Mouse (Mus musculus) retina, embryonic 14.5 days (tissue): ENCODE data around the gene Shd.

Source experiments
- DNase-seq: peaks from one replicate; pipeline ENCODE4 v3.0.0-alpha.2; 2015; ENCODE audit warnings: low spot score

The Shd gene

DNA sequence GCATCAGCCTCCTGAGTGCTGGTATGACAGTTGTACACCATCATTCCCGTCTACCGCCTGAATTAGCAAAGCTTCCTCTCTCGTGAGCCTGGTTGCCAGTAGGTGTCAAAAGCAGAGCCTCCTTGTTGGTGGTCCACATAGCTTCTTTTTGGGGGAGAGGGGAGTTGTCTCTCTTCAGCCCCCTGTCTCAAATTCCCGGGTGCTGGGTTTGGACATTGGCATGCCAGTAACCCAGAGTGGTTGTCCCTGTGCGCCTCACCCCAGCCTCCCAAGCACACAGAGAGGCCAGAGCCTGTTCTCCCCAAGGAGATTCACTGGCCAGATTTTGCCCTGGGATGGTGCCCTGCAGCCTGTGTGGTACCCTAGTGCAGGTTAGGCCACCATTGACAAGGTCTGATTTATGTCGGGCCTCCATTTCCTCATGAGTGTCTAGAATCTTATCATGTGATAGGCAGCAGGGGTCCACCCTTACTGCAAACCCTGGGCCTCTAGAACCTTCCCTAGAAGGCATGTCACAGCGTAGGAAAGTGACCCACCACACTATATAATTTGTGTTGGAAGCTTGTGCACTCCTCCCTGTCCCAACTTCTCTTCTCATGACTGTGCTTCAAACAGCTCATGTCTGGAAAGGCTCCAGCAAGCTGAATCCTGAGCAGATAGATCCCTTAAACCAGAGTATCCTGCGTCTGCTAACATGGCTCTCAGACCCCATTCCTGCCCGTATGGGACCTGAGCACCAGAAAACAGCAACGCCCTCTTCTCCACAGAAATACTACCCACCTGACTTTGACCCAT is 10.1 kb upstream of the Shd start:
- DNase-seq = no peak

DNA sequence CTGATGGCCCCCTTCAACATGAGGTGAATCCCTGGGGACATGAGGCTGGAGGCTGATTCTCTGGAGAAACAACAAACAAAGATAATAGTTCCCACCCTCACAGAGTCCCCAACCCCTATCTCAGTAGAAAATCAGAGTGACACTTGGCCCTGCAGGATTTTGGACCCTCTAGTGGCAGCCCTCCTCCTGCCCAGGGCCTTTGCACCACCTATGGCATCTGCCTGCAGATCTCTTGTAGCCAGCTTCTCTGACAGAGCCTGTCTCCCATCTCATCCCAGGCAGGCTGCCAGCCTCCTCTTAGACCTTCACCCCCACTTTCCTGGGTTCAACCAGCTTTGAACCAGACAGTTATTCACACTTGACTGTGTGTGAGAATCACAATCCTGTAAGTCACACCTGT is 9.5 kb upstream of the Shd start:
- no peak for DNase-seq

DNA sequence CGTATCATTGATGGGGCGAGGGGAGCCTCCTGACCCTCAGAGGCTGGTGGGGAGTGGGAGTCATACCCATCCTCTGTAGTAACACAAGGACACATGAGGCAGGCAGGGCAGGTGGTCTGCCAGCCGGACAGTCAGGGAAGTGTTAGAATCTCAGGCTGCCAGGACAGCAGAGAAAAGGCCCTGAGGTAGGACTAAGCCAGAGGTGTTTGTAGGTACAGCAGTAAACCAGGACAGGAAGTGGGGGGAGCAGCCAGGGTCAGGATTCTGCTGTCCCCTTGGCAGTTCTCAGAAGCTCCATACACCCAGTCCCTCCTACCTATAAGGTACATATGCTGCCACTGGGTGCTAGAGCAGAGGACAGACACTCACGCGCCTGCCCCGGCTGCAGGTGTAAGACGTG is 8.6 kb upstream of the Shd start:
- DNase-seq = no peak

DNA sequence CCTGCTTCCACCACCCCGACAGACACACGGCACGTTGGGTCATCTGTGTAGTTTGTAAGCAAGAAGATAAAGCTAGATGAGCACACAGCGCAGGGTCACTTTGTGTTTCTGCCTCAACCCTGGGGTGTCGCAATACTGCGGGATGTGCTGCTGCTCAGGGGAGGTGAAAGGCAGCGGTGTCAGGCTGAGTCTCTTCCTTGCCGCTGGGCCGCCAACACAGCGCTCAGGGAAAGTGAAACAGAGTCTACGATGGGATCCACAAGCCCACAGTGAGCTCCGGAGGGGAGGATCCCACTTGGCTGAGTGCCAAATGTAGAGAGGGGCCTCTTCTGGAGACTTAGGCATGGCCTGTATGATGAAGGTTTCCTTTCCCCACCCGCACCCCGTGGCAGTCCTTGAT is 7.1 kb upstream of the Shd start:
- no peak for DNase-seq

DNA sequence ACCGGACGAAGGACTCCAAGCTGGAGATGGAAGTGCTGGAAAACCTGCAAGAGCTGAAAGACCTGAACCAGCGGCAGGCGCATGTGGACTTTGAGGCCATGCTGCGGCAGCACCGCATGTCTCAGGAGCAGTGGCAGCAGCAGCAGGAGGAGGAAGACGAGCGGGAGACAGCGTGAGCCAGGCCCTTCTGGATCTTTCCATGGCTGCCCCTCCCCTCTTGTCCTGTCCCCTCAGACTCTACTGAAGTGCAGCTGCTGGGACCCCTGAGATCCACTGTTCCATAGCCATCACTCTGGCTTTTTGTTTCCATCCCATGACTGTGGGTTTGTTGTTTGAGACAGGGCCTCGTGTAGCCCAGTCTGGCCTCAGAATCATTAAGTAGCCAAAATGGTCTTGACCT is 5.8 kb upstream of the Shd start:
- no peak for DNase-seq

DNA sequence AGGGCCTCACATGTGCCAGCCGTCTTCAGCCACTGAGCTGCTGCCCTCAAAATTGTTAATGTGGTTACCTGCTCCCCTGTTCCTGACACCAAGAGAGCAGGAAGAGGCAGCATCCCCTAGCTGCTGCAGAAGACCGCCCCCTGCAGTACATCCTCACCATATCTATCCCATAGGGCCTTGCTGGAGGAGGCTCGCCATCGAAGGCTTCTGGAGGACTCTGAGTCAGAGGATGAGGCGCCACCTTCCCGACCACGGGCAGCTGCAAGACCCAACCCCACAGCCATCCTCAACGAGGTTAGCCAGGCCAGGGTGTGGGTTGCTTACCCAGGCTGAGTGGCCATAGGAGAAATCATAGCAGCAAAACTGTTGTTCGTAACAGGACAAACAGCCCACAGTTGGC is 5.3 kb upstream of the Shd start:
- DNase-seq = no peak

DNA sequence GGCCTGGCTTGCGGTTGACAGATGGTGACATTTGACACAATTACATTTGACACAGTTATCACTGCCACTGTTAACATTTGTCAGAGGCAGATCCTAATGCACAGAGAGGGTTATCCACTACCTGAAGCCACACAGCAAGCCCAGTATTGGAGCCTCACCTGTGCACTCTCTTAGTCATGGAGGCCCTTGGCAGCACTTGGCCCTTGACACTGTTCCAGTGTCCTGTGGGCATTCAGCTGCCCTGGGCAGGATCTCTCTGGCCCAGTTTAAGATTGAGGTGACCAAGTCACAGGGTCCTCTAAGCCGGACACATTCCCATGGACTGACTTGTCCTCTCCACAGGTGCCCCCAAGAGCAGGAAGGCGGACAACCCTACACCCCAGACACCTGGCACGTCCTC is 3.1 kb upstream of the Shd start:
- DNase-seq = no peak

DNA sequence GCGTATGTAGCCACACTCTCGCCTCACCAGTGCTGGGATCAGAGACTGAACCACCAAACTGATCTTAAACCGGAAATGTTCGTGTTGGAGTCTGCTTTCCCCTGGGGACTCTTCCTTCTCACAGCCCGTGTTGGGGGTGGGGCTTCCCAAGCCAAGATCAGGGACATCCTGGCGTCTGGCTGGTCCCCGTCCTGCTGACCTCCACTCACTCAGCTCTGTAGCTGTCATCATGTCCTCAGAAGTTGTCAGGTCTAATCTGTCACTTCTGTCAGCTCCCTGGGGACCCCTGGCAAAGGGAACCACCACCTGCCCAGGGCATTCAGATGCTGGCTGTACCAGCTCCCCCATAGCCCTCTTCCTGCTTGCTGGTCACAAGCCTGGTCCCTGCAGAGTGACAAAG is 2.1 kb upstream of the Shd start:
- DNase-seq = peak; percentile 34

DNA sequence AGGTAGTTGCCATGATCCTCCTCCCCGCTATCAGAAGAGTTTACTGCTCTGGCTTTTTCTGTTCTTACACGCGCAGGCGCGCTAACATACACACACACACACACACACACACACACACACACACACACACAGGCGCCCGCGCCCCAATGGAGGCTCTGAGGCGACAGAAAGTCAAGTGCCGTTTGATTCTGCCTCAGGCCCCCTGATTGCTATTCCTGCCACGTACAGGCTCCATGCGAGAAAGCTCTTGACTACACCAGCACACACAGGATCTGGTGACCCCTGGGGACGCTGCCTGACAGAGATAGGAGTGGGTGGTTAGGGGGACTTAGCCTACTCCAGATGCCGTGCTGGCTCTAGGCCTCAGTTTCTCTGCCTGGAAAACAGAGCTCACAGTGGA is 707 bp upstream of the Shd start:
- DNase-seq = peak; percentile 61

DNA sequence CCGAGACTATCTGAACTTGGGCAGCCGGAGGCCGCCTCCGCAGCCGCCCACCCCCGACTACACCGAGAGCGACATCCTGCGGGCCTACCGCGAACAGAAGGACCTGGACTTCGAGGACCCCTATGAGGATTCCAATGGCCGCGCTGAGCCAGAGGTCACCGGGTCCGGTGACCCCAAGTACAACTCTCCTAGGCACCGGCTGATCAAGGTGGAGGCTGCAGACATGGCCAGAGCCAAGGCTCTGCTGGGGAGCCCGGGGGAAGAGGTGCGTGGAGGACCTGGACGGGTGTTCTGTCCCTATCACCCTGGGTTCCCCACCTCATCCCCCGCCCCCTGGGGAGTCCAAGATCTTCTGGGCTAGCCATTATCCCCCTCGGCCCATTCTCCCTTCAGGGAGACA is 1.2 kb downstream of the Shd start:
- DNase-seq = no peak

DNA sequence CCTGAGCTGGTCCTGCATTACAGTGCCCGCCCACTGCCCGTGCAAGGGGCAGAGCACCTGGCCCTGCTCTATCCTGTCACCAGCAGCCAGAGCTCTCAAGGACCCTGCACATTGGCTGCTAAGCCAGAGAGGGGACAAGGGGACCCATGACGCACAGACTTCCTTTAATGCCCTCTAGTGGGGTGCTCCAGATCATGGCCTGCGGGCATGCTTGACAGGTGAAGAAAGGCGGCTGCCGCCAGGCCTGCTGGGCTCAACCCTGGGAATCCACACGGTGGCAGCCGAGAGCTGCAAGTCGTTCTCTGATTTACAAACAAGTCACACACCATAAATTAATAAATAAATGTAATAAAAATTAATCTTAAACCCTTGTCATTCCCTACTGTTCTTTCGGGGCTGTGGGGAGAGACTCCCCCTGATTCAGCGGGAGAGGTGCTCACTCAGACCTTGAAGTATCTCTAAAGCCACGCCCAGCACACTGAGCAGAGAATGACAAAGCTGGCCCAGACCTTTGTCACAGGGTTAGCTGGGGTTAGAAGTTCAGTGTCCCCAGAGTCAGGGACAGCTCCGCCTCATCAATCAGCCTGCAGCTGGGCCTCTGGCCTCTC is 6.1 kb downstream of the Shd start:
- peak; percentile 85 for DNase-seq

DNA sequence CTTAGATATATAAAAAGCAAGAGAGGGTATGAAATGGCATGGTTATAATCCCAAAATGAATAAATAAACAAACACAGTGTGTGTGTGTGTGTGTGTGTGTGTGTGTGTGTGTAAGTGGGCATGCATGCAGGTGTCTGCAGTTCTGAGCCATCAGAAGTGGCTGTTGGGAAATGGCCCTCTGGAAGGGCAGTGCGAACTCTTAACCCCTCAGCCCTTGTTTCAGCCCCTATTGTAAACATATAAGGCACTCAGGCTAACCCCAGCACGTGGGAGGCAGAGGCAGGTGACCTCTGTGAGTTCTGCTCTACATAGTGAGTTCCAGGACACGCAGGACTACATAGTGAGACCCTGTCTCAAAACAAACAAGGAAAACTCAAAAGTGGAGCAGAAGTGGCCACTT is 7.0 kb downstream of the Shd start:
- no peak for DNase-seq

DNA sequence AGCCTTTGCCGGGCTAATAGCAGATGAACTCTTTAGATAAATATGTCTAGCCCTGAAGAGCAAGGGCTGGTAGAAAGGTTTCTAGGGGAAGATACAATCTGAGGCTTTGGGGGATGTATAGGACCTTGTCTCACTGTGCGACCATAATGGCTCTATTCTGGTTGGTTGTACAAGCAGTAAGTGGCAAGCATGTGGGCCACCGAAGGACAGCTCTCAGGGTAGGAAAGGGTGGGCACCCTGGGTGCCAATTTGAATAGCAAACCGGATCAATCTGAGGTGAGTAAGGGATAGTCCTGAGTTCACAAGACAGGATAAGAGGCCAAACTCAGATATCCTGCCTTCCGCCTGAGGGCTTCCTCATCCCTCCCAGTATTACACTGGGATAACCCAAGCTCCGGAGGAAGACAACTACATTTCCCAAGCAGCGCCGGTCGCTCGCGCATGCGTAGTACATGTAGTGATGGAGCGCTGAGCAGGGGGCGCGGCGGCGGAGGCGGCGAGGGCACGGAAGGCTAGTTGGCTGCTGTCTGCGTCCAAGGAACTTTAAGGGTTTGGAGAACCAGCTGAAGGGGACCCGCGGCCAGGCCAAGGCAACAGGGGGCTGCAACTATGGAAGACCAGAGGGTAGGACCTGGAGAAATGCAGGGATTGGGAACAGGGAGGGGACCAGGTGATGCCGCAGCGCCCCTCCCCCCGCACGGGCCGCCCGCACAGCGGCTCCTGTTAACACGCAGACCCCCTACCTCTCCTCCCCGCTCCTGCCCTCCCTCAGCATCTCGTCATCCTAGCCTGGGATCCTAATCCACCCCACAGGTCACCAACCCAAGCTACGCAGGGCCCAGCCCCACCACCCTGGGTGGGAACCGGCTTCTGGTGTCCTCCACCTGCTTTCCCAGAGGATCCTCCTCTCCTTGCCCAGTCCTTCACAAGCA is 16.0 kb downstream of the Shd start, which contains the start of gene Fsd1:
TSS of gene Fsd1 (plus strand) at position 480 of the 932 bp plus-strand sequence.
- peak; percentile 89 for DNase-seq

DNA sequence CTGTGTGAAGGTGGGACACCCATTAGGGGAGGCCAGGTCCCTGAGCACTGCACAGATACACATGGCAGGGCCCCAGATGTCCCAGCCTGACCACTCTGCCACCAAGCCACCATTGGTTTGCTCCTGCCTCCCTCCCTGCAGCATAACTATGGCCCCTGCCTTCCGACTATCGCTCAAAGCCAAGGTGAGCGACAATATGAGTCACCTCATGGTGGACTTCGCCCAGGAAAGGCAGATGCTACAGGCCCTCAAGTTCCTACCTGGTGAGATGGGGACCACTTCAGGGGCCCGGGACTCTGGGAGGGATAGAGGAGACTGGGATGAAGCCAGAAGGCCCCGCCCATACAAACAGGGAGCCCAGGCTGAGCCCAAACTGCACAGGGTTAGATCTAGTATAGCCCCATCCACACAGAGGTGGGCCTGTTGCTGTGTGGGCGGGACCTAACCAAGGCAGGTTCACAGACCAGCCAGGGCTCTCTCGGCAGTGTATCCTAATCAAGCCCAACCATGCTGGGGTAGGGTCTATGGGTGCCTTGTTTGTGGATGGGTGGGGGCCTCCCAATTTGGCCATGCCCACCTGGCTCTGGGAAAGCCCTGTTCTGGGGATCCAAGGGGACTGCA is 20.1 kb downstream of the Shd start:
- no peak for DNase-seq

DNA sequence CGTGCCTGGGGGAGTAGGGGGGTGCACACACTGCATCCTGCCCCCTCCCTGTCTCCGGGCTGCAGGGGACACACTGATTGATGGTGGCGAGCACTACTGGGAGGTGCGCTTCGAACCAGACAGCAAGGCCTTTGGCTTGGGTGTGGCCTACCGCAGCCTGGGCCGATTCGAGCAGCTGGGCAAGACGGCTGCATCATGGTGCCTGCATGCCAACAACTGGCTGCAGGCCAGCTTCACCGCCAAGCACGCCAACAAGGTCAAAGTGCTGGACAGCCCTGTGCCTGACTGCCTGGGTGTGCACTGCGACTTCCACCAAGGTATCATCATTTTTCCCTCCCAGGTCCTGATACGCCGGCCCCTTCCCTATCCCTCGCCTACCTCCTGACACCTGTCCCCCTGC is 25.7 kb downstream of the Shd start:
- no peak for DNase-seq

DNA sequence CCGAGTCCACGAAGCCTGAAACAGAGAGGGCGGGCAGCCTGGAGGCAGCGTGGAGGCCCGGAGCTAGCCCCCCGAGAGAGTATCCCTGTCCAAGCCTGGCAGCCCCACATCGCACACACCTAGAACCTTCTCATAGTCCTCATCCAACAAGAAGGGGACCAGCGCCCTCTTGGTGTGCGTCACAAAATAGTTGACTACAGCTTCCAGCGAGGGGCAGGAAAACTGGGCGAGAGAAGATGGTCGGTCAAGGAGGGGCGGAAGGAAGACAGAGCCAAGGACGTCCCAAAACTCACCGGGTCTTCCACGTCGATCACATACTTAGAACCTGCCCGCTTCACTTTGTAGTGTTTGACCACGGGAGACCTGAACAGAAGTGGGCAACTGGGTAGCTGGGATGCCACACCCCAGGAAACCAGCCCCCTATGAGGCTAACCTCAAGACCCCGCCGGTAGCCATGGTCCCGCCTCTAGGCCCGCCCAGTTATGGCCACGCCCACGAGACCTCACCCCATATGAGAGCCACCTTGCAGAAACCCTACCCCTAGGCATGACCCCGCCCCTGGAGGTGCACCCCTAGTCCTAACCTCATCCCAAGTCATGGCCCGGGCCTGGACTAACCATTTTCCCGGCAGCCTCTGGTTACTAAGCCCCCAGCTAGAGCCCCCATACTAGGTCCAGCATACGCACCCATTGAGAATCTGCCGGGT is 29.7 kb downstream of the Shd start:
- no peak for DNase-seq

DNA sequence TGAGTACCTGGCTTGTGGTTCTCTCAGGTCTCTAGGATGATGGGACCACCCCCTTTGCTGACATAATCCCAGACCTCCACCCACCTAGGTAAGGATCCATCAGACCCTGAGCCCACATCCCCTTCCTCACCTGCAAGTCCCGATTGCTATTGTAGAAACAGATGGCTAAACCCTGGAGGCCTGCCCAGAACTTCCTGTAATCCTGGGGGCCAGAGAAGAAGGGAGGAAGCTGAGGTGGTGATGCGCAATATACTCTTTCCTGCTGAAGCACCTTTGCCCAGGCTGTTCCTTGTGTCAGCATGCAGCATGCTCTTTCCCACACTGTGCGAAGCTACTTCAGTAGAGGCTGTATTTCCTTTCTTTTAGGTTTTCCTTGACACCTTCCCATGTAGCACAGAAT is 32.7 kb downstream of the Shd start:
- no peak for DNase-seq

DNA sequence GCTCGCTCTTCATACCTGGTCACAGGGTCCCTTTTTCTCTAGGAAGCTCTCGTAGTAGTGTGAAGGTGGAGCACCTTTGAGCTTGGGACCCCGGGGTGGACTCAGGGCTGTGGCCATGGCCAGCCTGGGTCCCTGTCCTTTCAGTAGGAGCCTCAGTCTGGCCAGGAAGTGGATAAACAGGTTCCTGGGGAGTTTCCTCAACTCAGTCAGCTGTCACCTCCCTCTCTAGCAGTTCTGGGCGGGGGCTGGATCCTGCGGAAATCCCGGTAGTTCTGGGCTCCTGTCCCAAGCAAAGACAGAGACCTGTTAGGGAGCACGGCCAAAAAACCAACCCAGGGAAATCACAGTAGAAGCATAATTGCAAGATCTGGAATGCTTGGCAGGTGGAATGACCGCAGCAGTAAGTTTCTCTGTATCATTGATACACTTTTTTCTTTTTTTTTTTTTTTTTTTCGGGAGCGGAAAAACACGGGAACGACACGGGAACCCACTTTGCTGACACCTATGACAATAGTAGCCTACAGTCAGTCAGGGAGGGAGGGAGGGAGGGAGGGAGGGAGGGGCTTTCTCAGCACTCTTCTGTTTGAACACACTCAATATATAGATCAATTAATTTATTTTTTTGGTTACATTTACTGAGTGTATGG is 35.3 kb downstream of the Shd start, which contains the start of the genes Stap2 and Mpnd:
TSS of gene Stap2 (minus strand) at position 170 of the 647 bp plus-strand sequence.
TSS of gene Mpnd (plus strand) at position 297 of the 647 bp plus-strand sequence.
- no peak for DNase-seq

DNA sequence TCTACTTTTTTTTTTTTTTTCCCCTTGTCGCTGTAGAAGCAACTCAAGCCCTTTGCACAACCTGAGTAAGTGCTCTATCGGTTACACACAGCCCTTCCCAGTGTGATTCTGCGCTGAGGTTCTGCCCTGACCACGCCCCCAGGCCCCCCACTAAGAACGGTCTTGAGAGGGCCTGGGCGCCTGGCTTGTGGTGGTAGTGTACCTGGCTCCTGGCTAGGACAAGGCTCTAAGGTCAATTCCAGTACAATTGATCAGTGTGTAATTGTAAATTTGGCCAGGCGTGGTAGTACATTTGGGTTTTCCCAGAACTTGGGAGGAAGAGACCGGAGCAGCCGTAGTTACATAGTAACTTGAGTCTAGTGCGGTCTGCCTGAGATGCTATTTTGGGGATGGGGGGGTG is 36.7 kb downstream of the Shd start:
- DNase-seq = no peak

DNA sequence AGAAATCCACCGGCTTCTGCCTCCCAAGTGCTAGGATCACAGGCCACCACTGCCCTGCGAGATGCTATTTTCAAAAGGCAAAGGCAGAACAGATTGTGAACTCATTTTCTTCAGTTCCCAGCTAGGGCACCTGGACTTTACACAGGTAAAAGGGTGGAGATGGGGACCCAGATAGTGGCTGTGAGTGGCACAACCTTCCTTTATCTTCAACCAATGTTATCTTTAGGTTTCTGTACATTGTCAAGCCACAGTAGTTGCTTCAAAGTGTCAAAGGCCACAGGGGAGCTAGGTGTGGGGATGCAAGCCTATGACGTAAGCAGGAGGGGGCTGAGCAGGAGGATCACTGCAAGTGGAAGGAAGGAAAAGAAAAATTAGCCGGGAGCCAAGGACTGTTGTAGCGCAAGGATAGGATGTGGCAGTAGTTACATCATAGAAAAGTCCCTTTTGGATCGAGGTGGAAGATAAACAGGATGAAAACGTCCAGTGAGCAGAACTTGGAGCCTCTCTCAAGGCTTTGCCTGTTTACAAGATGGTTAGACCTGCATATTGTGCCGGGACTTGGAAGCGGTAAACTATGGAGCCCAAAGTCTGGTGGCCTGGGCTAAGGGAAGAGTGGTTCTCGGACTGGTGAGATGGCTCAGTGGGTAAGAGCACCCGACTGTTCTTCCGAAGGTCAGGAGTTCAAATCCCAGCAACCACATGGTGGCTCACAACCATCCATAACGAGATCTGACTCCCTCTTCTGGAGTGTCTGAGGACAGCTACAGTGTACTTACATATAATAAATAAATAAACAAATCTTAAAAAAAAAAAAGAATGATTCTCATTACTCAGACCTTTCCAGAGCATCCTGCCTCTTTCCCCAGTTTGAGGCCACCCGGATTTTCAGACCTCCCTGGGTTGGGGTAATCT is 37.4 kb downstream of the Shd start:
- DNase-seq = peak; percentile 39
